Mouse (Mus musculus) brain, adult 10 weeks (tissue): ENCODE data around the gene Tmem138. TPM values are rescaled to one million over a fixed set of nuclear protein-coding genes. Genes with fewer than 3 reads are reported as not detected.

Experiments used
- polyA plus RNA-seq: library from polyadenylated mRNA; stranded (reverse); fragments of 350-450 nt; fragmentation: Illumina TruSeq; extraction: RNeasy Lipid Tissue Mini Kit (QIAGEN cat#74804); gene quantifications from one replicate; pipeline ENCODE4 v1.2.3, GENCODE M21; 2015; ENCODE audit warnings: low read depth, low replicate concordance

Gene Tmem138
- polyA plus RNA-seq, result 14.1 TPM

DNA sequence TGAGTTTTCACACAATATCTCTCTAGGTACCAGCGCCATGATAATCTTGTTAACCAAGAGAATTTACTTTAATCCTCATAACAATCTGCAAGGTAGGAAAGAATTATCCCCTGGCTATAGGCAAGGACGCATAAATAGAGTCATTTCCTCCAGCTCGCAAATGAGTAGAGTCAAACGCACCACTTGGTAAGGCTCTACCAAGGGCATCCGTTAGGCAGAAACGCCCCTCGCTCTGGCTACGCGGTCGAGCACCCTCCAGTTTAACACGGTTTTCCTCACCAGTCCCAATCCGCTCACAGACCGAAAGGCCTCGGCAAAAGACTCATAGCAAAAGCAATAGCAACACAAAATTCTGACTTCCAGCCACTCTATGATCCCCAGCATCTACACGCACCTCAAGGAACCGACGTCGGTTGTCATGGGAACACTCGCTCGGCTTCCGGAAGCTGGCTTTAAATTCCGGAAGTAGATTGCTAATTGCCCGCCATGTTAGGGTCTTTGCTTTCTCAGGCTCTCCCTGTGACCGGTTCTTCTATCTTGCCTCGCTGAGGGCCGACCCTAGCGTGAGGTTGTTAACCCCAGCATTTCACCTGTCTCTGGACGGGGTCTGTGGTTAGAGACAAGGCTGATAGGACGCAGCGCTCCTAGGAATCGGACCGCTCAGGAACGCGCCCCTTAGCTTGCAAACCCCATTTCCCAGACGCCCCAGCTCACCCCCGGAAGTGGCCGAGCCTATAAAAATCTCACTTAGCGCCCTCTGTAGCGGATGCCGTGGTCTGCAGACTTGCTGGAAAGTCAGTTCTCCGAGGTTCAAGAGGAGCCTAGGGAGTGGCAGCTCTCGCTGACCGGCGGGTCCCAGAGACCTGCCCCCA, at the start of gene Tmem138, which contains the start of gene Cyb561a3:
Tmem138 (minus strand) TSS at position 673 of the 872 bp plus-strand sequence.
Cyb561a3 (plus strand) TSS at position 483 of the 872 bp plus-strand sequence.

DNA sequence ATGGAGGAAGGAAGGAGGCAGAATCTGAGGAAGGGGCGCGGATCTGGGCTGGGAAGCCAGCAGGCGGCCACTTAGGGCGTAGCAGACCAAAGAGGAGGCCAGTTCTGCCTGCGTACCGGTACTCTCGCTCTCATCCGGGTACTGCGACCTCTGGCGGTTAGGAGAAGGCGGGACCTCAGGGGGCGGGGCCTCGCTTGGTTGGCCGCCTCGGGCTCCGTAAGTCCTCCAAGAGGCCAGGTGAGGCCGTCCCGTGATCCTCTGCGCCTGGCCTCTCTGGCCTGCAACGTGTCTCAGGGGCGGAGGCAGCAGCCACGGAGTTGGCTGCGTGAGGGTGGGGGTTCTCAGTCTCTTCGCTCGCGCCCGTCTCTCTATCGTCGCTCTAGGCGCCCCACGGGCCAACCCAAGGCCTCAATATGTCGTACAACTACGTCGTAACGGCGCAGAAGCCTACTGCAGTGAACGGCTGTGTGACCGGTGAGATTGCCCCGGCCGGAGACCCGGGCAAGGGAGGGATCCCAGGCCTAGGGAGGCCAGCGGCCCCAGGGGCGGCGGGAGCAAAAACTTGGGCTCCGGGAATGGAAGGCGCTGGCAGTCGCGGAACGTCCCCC, 28.2 kb upstream of the Tmem138 start, which contains the start of the genes Ddb1 and Tkfc:
Ddb1 (plus strand) TSS at position 35 of the 608 bp plus-strand sequence.
Tkfc (minus strand) TSS at position 362 of the 608 bp plus-strand sequence.

DNA sequence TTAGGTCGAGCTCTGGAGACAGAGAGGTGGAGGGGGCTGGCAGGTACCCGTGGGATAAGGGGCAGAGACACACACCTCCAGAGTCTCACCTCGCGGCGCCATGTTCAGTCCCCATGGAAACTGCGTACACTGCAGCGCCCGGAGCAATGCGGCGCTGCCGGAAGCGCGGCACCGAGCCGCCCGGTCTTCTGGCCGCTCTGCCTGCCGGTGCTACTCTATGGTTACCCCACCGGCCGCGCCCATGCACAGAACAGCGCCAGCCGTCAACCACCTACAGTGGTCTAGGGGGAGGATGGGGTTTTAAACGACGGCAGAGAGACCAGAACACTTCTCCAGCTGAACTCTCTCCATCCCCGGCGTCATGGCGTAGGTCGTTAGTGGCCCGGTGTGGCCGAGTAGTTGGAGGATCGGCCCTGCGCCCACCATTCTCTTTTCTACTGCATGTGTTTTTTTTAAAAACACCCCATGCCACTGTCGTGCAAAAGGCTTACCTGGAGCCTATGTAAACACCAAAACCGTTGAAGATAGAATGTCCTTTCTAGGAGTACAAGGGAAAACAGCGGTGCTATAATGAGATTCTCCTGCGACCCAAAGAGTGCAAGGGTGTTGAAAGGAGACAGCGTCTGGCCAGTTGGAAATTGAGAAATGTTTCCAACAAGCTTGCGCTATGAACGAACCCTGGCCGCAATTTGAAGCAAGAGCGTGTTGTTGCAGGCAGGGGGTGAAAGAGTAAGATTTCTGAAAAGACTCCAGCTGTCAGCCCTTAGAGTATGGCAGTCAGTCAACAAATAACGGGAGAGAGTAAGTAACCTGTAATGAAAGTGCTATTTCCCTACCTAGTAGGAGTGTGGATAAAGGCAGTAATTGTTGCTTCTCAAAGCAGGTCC, 21.3 kb downstream of the Tmem138 start, which contains the start of gene Tmem216:
Tmem216 (minus strand) TSS at position 615 of the 887 bp plus-strand sequence.

DNA sequence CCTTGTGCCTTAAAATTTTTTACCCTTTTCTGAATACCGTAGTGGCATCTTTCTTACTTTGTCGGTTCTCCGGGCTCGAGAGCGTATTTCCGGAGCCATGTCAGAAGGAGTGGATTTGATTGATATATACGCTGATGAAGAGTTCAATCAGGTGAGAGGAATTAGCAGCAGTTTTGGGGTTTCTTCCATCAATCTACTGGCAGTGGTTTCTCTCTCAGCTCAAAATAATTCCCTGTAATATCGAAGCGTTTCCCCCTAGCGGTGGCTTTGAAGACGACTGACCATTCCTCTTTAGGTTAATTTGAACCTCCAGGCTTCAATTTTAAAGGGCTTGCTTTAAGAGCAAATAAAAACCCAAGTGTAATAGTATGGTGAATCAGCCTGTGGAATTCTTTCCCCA, 51.3 kb downstream of the Tmem138 start, which contains the start of gene Sdhaf2:
Sdhaf2 (minus strand) TSS at position 233 of the 400 bp plus-strand sequence.

DNA sequence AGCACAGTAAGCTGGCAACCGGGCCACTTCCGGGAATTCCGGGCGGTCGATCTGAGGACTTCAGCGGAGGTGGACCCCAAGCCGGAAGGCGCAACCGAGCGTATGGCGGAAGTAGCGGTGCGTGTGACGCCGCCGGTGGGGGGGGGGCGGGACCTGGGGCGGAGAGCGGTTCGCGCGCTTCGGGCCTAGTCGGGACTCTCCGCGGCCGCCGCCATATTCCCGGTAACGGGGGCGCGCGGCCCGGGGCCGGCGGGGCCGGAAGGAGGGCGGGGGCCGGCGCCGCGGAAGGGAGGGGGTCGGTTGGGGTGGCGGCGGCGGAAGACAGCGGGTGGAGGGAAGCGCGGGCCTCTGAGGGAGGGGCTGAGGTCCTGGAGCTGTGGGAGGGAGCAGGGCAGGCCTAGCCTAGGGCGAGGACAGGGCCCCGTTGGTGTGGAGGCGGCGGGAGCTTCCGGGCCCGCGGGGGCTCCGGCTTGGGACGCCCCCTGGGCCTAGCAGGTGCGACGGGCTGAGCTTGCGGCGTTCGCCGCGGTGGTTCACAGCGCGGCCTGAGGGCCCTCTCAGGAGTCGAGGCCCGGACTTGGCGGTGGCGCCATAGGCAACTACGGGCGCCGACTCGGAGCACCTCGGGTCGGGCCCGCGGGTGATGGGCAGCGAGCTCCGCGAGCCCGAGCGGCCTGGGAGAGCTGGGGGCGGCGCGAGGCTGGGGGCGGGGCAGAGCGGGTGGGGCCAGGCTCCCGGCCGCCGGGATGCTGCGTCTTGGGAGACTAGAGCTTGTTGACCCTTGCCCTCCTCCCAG, 51.9 kb downstream of the Tmem138 start, which contains the start of gene Cpsf7:
Cpsf7 (plus strand) TSS at position 161 of the 796 bp plus-strand sequence.

Other genes starting within 250 kb of the Tmem138 start
- 134 TPM for gene Syt7, start 188.3 kb downstream of the Tmem138 start, polyA plus RNA-seq
- gene Lrrc10b, start 119.9 kb downstream of the Tmem138 start, polyA plus RNA-seq, result 44.2 TPM
- 1.9 TPM for gene Ppp1r32, start 94.4 kb downstream of the Tmem138 start, polyA plus RNA-seq
- 67.8 TPM for gene Cpsf7, start 52.1 kb downstream of the Tmem138 start, polyA plus RNA-seq
- 84.3 TPM for gene Sdhaf2, start 51.2 kb downstream of the Tmem138 start, polyA plus RNA-seq
- gene Tmem216, start 21.1 kb downstream of the Tmem138 start, polyA plus RNA-seq, result 15.9 TPM
- 11.4 TPM for gene Cyb561a3, start 190 bp downstream of the Tmem138 start, polyA plus RNA-seq
- 149 TPM for gene Ddb1, start 28.0 kb upstream of the Tmem138 start, polyA plus RNA-seq
- 11.8 TPM for gene Tkfc, start 28.3 kb upstream of the Tmem138 start, polyA plus RNA-seq
- gene Vwce, start 56.9 kb upstream of the Tmem138 start, polyA plus RNA-seq, result 0.21 TPM
- gene Pga5, start 100.7 kb upstream of the Tmem138 start, polyA plus RNA-seq, result not detected
- gene Vps37c, start 111.4 kb upstream of the Tmem138 start, polyA plus RNA-seq, result 20.6 TPM
- gene Cd5, start 161.6 kb upstream of the Tmem138 start, polyA plus RNA-seq, result 0.19 TPM